Mouse (Mus musculus): ENCODE measurements around the gene Blmh.

GRCm38 (mm10) chr11:76984173-76984572 is 59.6 kb downstream of the Blmh start:
- TF ChIP-seq CTCF (IDR thresholded peaks at IDR 0.05; ENCODE audit: control insufficient read depth, insufficient read depth, insufficient read length) (no peak), USF1 (IDR thresholded peaks at IDR 0.05; ENCODE audit: low read depth) (no peak), MAX (IDR thresholded peaks at IDR 0.05) (no peak)

Measured in C2C12 (cell line).